In genomic region chr2:128428651-128429633, GRCm38 (mm10) we compare ENCODE assay signal across 8 mouse cellular contexts.
DNase-seq lines count a peak whose midpoint lies in the region; ATAC-seq lines count a peak whose summit lies in the region.

No protein-coding gene starts in this region.

- H3K36me3 ChIP-seq in hindbrain, embryonic 16.5 days (ENCODE audit: control insufficient read depth, insufficient read depth, low read length), result no peaks in the 10 kb centered on the region
- H3K36me3 ChIP-seq in liver, embryonic 13.5 days, result no peaks in the 10 kb centered on the region
- H3K36me3 ChIP-seq in neural tube, embryonic 15.5 days, result no peaks in the 10 kb centered on the region

- peak overlapping the region; percentile 0 for H3K4me3 ChIP-seq in hindbrain, embryonic 16.5 days (ENCODE audit: low read length)
- H3K4me3 ChIP-seq in liver, embryonic 13.5 days (replicated peaks), result peak overlapping the region; percentile 35
- H3K4me3 ChIP-seq in neural tube, embryonic 15.5 days (replicated peaks), result no peak overlapping the region

- 56% methylated on average over 18 of the region's 18 CpGs for WGBS in hindbrain, embryonic 16.5 days
- WGBS in liver, embryonic 13.5 days (ENCODE audit: insufficient replicate concordance), result 7% methylated on average over 18 of the region's 18 CpGs
- 69% methylated on average over 18 of the region's 18 CpGs for WGBS in neural tube, embryonic 15.5 days

- no peaks in the 10 kb centered on the region for H3K9me3 ChIP-seq in hindbrain, embryonic 16.5 days (ENCODE audit: control insufficient read depth, low read length)
- H3K9me3 ChIP-seq in liver, embryonic 13.5 days (replicated peaks), result no peaks in the 10 kb centered on the region
- no peaks in the 10 kb centered on the region for H3K9me3 ChIP-seq in neural tube, embryonic 15.5 days (replicated peaks)

- ATAC-seq in hindbrain, embryonic 16.5 days, result no peak
- ATAC-seq in liver, embryonic 13.5 days (ENCODE audit: low read depth), result no peak
- ATAC-seq in neural tube, embryonic 15.5 days (ENCODE audit: low FRiP score), result no peak
- ATAC-seq in frontal cortex, adult (ENCODE audit: low TSS enrichment), result no peak

- DNase-seq in CD4-positive helper T cell, adult 2 months (ENCODE audit: low read depth, low spot score), result peak; percentile 86
- peak; percentile 43 for DNase-seq in T-cell, adult 2 months (ENCODE audit: low spot score)
- peak; percentile 57 to 62 for DNase-seq in gastrocnemius, adult 8-10 months (ENCODE audit: low spot score in 2 of 2)
- DNase-seq in liver, embryonic 13.5 days, result no peak
- no peak for DNase-seq in cerebellum, postnatal 4 days (ENCODE audit: low spot score in 2 of 2)

- peak overlapping the region; percentile 48; the same call in 1 of the 2 replicates for H3K27ac ChIP-seq in hindbrain, embryonic 16.5 days (ENCODE audit: low read depth, low read length)
- H3K27ac ChIP-seq in liver, embryonic 13.5 days, result peak overlapping the region; percentile 75
- peak overlapping the region; percentile 24; the same call in 1 of the 2 replicates for H3K27ac ChIP-seq in neural tube, embryonic 15.5 days (replicated peaks)

- no peaks in the 10 kb centered on the region for H3K27me3 ChIP-seq in hindbrain, embryonic 16.5 days (replicated peaks; ENCODE audit: control insufficient read depth, insufficient read depth, low read length)
- peaks cover 12% of the 10 kb centered on the region for H3K27me3 ChIP-seq in liver, embryonic 13.5 days
- no peaks in the 10 kb centered on the region for H3K27me3 ChIP-seq in neural tube, embryonic 15.5 days (replicated peaks)

- H3K9ac ChIP-seq in hindbrain, embryonic 16.5 days (ENCODE audit: low read depth, low read length), result no peak overlapping the region
- peak overlapping the region; percentile 37 for H3K9ac ChIP-seq in liver, embryonic 13.5 days
- no peak overlapping the region for H3K9ac ChIP-seq in neural tube, embryonic 15.5 days (replicated peaks)

- no peaks in the 10 kb centered on the region for H3K4me1 ChIP-seq in hindbrain, embryonic 16.5 days (ENCODE audit: control insufficient read depth, insufficient read depth, low read depth, low read length)
- peaks cover 39% of the 10 kb centered on the region for H3K4me1 ChIP-seq in liver, embryonic 13.5 days (replicated peaks)
- no peaks in the 10 kb centered on the region for H3K4me1 ChIP-seq in neural tube, embryonic 15.5 days

- peak overlapping the region; percentile 23 for H3K4me2 ChIP-seq in hindbrain, embryonic 16.5 days (ENCODE audit: low read length)
- peak overlapping the region; percentile 57 for H3K4me2 ChIP-seq in liver, embryonic 13.5 days
- peak overlapping the region; percentile 4; the same call in 1 of the 2 replicates for H3K4me2 ChIP-seq in neural tube, embryonic 15.5 days

Comparison
In these comparisons a context has a peak if more than half of its experiments do, and no peak if none do; other contexts are left out.
1. DNase-seq: peak in CD4-positive helper T cell, adult 2 months (single experiment), T-cell, adult 2 months (single experiment) and gastrocnemius, adult 8-10 months (2 of 2); none in liver, embryonic 13.5 days (single experiment) and cerebellum, postnatal 4 days (0 of 2).
2. H3K27ac ChIP-seq: peak in every context shown above with its lines; median percentile 75 in liver, embryonic 13.5 days; 48 in hindbrain, embryonic 16.5 days; 24 in neural tube, embryonic 15.5 days.
3. H3K4me2 ChIP-seq: peak in every context shown above with its lines; median percentile 57 in liver, embryonic 13.5 days; 23 in hindbrain, embryonic 16.5 days; 4 in neural tube, embryonic 15.5 days.